10 mouse cellular contexts compared by ENCODE assay signal in genomic region chr2:91462681-91463080, GRCm38 (mm10). TPM values are rescaled to one million over a fixed set of nuclear protein-coding genes. Genes with fewer than 3 reads are reported as not detected.
A peak's percentile ranks its signal among the peaks of the same experiment; 100 is the strongest.
DNase-seq lines count a peak whose midpoint lies in the region; ATAC-seq and TF ChIP-seq lines count a peak whose summit lies in the region.
"Had no signal": no experiment of that assay in that cellular context is flagged by ENCODE, and none has a peak within 500 bp of the region (broad histone marks: within the 10 kb centered on the region; RNA-seq: fewer than 3 reads in every experiment).

No protein-coding gene starts in this region.

- no peaks in the 10 kb centered on the region for H3K27me3 ChIP-seq in heart, embryonic 11.5 days (ENCODE audit: control insufficient read depth, insufficient read depth, low read length)
- no peaks in the 10 kb centered on the region for H3K27me3 ChIP-seq in forebrain, embryonic 16.5 days (replicated peaks; ENCODE audit: control insufficient read depth, insufficient read depth, low read length)
- H3K27me3 ChIP-seq in midbrain, embryonic 10.5 days (ENCODE audit: low read depth, poor library complexity, severe bottlenecking) = no peaks in the 10 kb centered on the region

- H3K9me3 ChIP-seq in heart, embryonic 11.5 days (replicated peaks; ENCODE audit: control insufficient read depth, low read length) = no peaks in the 10 kb centered on the region
- H3K9me3 ChIP-seq in ES-E14 (ENCODE audit: control insufficient read depth, insufficient read depth, low read depth, low read length) = no peaks in the 10 kb centered on the region
- H3K9me3 ChIP-seq in forebrain, embryonic 16.5 days (ENCODE audit: control insufficient read depth, low read length) = no peaks in the 10 kb centered on the region
- H3K9me3 ChIP-seq in midbrain, embryonic 10.5 days (replicated peaks) = no peaks in the 10 kb centered on the region

- H3K4me2 ChIP-seq in heart, embryonic 11.5 days = peak overlapping the region; percentile 39
- peak overlapping the region; percentile 52 for H3K4me2 ChIP-seq in forebrain, embryonic 16.5 days (ENCODE audit: low read length)

- H3K9ac ChIP-seq in heart, embryonic 11.5 days (ENCODE audit: low read depth, low read length) = peak overlapping the region; percentile 4; the same call in 1 of the 2 replicates
- H3K9ac ChIP-seq in ES-E14 (ENCODE audit: insufficient read depth, low read depth, low read length, poor library complexity, severe bottlenecking) = peak overlapping the region; percentile 18; the same call in 1 of the 2 replicates
- H3K9ac ChIP-seq in forebrain, embryonic 16.5 days (replicated peaks; ENCODE audit: low read depth, low read length) = peak overlapping the region; percentile 56

- DNase-seq in heart, adult 8-10 months (ENCODE audit: low spot score) = no peak
- no peak for DNase-seq in ES-E14 (ENCODE audit: low read depth, low spot score)
- DNase-seq in midbrain, embryonic 10.5 days (ENCODE audit: low spot score) = no peak
- DNase-seq in urinary bladder, adult 18-20 months (ENCODE audit: low spot score in 2 of 2) = no peak
- no peak for DNase-seq in spleen, adult 12 weeks (ENCODE audit: low spot score)
- DNase-seq: B cell, adult 2 months; cerebellum, adult 9-10 months had no signal

- WGBS in heart, embryonic 11.5 days (ENCODE audit: insufficient replicate concordance) = 22% methylated on average over 12 of the region's 12 CpGs
- 6% methylated on average over 12 of the region's 12 CpGs for WGBS in forebrain, embryonic 16.5 days
- 16% methylated on average over 12 of the region's 12 CpGs for WGBS in midbrain, embryonic 10.5 days

- H3K36me3 ChIP-seq in heart, embryonic 11.5 days (ENCODE audit: control insufficient read depth, insufficient read depth, low read length) = no peaks in the 10 kb centered on the region
- H3K36me3 ChIP-seq in ES-E14 (ENCODE audit: control insufficient read depth, insufficient read depth, low read length, poor library complexity, severe bottlenecking) = no peaks in the 10 kb centered on the region
- H3K36me3 ChIP-seq in forebrain, embryonic 16.5 days (ENCODE audit: control insufficient read depth, insufficient read depth) = no peaks in the 10 kb centered on the region
- H3K36me3 ChIP-seq in midbrain, embryonic 10.5 days = peaks cover 7% of the 10 kb centered on the region

- H3K4me1 ChIP-seq in heart, embryonic 11.5 days (ENCODE audit: control insufficient read depth, insufficient read depth, low read length) = peaks cover 32% of the 10 kb centered on the region
- H3K4me1 ChIP-seq in ES-E14 (ENCODE audit: control insufficient read depth in 2 of 2, insufficient read depth in 2 of 2, low read length in 2 of 2, poor library complexity in 1 of 2) = peaks cover 0 to 4% of the 10 kb centered on the region in 2 experiments; a peak in 2 of 4 replicates
- peaks cover 32% of the 10 kb centered on the region for H3K4me1 ChIP-seq in forebrain, embryonic 16.5 days (replicated peaks; ENCODE audit: control insufficient read depth, insufficient read depth, low read length)
- H3K4me1 ChIP-seq in midbrain, embryonic 10.5 days = peaks cover 62% of the 10 kb centered on the region

- in situ Hi-C loops in ES-E14 (cut with MboI; ENCODE audit: low sequenced_read_pairs in 2 of 2, unreplicated experiment in 2 of 2) = no loop called here

- ATAC-seq in heart, embryonic 11.5 days (replicated peaks; ENCODE audit: insufficient number of reproducible peaks, low FRiP score, low TSS enrichment) = no peak
- ATAC-seq in forebrain, embryonic 16.5 days = peak; percentile 32; the same call in 1 of the 2 replicates
- no peak for ATAC-seq in inflammation-experienced regulatory T-cells, adult 6 months

- 0 out of 2 replicates have a peak overlapping the region, but pooled peaks have one; percentile 4 for H3K4me3 ChIP-seq in heart, embryonic 11.5 days (ENCODE audit: low read depth, low read length)
- 0 out of 4 replicates have a peak overlapping the region, but pooled peaks of 1 of the 2 experiments have one; percentile 10 for H3K4me3 ChIP-seq in ES-E14 (ENCODE audit: insufficient read depth in 1 of 2, low read depth in 1 of 2, low read length in 2 of 2, poor library complexity in 1 of 2, severe bottlenecking in 1 of 2)
- peak overlapping the region; percentile 21 for H3K4me3 ChIP-seq in forebrain, embryonic 16.5 days (replicated peaks; ENCODE audit: low read length)
- H3K4me3 ChIP-seq in midbrain, embryonic 10.5 days = peak overlapping the region; percentile 16; the same call in 1 of the 2 replicates

- no peak overlapping the region for H3K27ac ChIP-seq in heart, embryonic 11.5 days (ENCODE audit: low read depth, low read length)
- no peak overlapping the region for H3K27ac ChIP-seq in ES-E14 (ENCODE audit: insufficient read depth, low read depth, low read length, poor library complexity, severe bottlenecking)
- peak overlapping the region; percentile 42; the same call in 1 of the 2 replicates for H3K27ac ChIP-seq in forebrain, embryonic 16.5 days (ENCODE audit: low read length)
- peak overlapping the region; percentile 66 for H3K27ac ChIP-seq in midbrain, embryonic 10.5 days (replicated peaks)

TF ChIP-seq in ES-E14, 5 proteins besides CTCF, POLR2A, EP300 and RAD21:
- TF ChIP-seq ZC3H11A (IDR thresholded peaks at IDR 0.05; ENCODE audit: borderline replicate concordance, low read depth, low read length) (no peak), HCFC1 (IDR thresholded peaks at IDR 0.05; ENCODE audit: borderline replicate concordance, insufficient read depth, low read length) (no peak), MAFK (IDR thresholded peaks at IDR 0.05; ENCODE audit: insufficient read depth, low read depth, low read length) (no peak), ZNF384 (IDR thresholded peaks at IDR 0.05; ENCODE audit: low read depth, low read length) (no peak), CHD2 (IDR thresholded peaks at IDR 0.05; ENCODE audit: low read depth, low read length) (no peak)

RNA-seq across cellular contexts. Expression of gene Lrp4, which starts 5.4 kb away (rescaled TPM):
- 3.8 and 4.0 TPM in 2 replicates for polyA plus RNA-seq in heart, embryonic 11.5 days (2014; fragmentation: Nextera tagmentation; extraction: Ambion mirVana)
- total RNA-seq in heart, adult 8-10 months (2022) = 10 to 100 TPM in 3 of 4 experiments, 1 to 10 TPM in 1; 8.9 to 13.3 (median 11.3) TPM
- 14.2 and 23.4 TPM in 2 replicates for total RNA-seq in ES-E14 (2012; rRNA removed)
- polyA plus RNA-seq in forebrain, embryonic 16.5 days (2015; fragmentation: Nextera tagmentation; extraction: Ambion mirVana) = 4.5 and 5.9 TPM in 2 replicates
- polyA plus RNA-seq in midbrain, embryonic 10.5 days (2016; fragmentation: Nextera tagmentation; extraction: Ambion mirVana) = 7.0 and 7.1 TPM in 2 replicates
- polyA plus RNA-seq in inflammation-experienced regulatory T-cells, adult 6 months (2017; shearing (Covaris generic)) = under 1 TPM in 2 of 3 experiments, not detected in 1; 0.13 to 0.17 TPM

RNA-seq across cellular contexts. Expression of gene 1110051M20Rik, which starts 18.2 kb away (rescaled TPM):
- 43.9 and 47.4 TPM in 2 replicates for polyA plus RNA-seq in heart, embryonic 11.5 days (2014; fragmentation: Nextera tagmentation; extraction: Ambion mirVana)
- 10 to 100 TPM in 3 of 4 experiments, 1 to 10 TPM in 1; 9.1 to 14.9 (median 13.8) TPM for total RNA-seq in heart, adult 8-10 months (2022)
- 10.3 and 12.4 TPM in 2 replicates for total RNA-seq in ES-E14 (2012; rRNA removed)
- 163 and 187 TPM in 2 replicates for polyA plus RNA-seq in forebrain, embryonic 16.5 days (2015; fragmentation: Nextera tagmentation; extraction: Ambion mirVana)
- polyA plus RNA-seq in midbrain, embryonic 10.5 days (2016; fragmentation: Nextera tagmentation; extraction: Ambion mirVana) = 87.1 and 98.5 TPM in 2 replicates
- polyA plus RNA-seq in inflammation-experienced regulatory T-cells, adult 6 months (2017; shearing (Covaris generic)) = 10 to 100 TPM; 21.0 to 50.3 (median 48.7) TPM

Comparison
In these comparisons a context has a peak if more than half of its experiments do, and no peak if none do; other contexts are left out.
1. H3K27ac ChIP-seq: peak in forebrain, embryonic 16.5 days (single experiment) and midbrain, embryonic 10.5 days (single experiment); none in heart, embryonic 11.5 days (single experiment) and ES-E14 (single experiment).
2. H3K9ac ChIP-seq: peak in every context shown above with its lines; median percentile 56 in forebrain, embryonic 16.5 days; 18 in ES-E14; 4 in heart, embryonic 11.5 days.